Mouse (Mus musculus): Measurements from ENCODE around the gene Psmd14.

Gene Psmd14

DNA sequence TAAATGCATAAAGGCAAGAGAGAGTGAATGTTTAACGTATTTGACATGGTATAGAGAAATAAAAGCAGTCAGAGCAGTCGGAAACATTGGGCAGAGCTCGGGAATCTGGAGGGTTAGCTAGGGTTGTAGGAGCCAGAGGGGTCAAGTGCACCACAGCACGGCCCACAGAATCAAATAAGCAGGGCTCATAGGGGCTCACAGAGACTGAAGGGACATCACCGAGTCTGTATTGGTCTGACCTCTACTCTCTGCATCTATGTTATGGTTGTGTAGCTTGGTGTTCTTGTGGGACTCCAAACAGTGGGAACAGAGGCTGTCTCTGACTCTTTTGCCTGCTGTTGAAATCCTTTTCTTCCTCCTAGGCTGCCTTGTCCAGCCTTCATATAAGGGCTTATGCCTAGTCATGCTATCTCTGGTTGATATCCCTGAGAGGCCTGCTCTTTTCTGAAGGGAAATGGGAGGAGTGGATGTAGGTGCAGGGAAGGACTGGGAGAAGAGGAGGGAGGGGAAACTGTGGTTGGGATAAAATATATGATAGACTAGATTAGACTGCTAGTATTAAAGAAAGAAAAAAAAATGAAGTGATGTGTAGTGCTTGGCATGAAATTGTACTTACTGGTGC, 47.9 kb downstream of the Psmd14 start:
- no peak for DNase-seq (ENCODE audit: low spot score in 2 of 2)

GRCm38 (mm10) chr2:61760044-61760443, 48.5 kb downstream of the Psmd14 start:
- DNase-seq (ENCODE audit: low spot score in 2 of 2): no peak

- DNase-seq (ENCODE audit: low spot score in 2 of 2): no peak
Measured at GRCm38 (mm10) chr2:61764470-61765105, 53.1 kb downstream of the Psmd14 start.

DNA sequence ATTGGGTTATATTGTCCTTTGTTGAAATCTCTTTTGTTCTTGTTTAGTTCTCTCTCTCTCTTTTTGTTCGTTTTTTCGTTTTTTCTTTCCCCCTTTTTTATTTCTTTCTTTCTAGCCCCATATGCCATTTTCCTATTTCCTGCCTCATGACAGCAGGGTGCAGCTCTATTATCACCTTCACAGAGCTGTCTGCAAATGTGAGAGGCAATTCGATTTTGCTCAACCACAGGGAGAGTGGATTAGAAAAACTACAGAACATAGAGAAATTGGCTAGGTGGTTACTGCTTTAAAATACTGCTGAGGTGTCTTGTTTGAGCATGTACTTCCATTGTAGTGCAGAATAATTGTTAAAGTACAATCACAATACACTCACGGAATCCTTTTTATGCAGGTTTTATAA, 54.0 kb downstream of the Psmd14 start:
- DNase-seq (ENCODE audit: low spot score in 2 of 2): no peak

DNA sequence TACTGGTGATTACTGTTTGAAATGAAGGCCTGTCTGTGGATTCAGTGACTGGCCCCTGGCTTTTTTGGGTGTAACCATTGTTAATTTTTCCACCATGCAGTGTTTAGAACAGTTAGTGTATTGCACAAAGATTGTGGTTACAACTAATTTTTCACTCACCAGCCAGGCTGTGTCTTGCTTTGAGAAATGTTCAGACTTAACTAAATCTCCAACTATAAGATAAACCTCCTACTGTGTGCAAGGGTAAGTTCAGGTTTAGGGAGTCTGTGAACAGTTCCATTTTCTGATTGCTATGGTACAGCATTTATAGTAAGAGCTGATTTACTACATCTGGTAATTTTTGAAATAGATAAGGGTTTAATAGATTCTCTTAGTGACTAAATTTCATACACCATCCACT, 69.3 kb downstream of the Psmd14 start:
- no peak for DNase-seq (ENCODE audit: low spot score in 2 of 2)

DNA sequence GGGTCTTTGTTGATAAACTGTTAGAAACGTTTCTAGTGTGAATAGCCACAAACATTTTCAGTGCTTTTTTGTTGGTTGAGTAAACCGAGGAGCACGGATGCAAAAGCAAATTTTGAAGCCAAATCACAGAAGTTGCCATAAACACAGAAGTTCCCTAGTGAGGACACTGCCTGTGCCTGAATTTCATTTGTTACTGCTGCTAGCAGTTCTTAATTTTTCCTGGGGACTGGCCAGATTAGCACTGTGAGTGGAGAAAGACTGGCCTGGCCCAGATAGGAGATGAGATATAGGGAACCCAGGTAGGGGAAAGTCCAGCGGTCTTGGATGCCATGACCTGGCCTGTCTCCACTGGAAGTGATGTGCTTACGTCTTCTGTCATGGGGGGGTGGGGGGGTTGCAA, 83.5 kb downstream of the Psmd14 start:
- DNase-seq (ENCODE audit: low spot score in 2 of 2): no peak

GRCm38 (mm10) chr2:61798048-61798447, 86.6 kb downstream of the Psmd14 start:
- no peak for DNase-seq (ENCODE audit: low spot score in 2 of 2)

DNA sequence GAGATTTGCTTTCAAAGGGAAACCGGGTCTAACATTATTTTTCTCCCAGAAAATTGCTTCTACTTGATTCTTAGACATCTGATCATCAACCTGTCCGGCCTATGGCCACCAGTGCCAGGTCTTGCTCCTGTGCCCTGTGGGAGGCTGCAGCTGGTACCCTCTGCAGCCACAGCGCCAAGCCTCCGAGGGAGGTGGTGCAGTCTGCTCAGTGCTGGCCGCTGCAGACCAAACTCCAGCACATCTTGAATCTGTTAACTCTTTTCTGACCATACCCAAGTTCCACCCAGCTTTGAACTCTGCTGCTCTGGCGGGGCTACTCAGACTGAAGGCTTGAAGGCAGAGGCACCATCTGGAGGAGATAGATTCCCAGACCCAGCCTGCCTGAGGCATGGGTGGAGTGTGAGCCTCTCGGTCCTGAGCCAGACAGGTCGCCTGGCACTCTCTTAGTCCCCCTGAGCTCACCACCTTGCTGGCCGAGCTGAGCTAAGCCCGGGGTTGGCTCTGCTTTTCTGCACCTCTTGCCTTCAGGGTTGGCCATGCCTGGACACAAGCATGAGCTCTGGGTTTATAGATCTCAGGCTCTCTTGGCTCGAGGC, 91.3 kb downstream of the Psmd14 start, which contains the start of gene Tbr1:
TSS of gene Tbr1 (plus strand) at position 275 of the 596 bp plus-strand sequence.
- DNase-seq (ENCODE audit: low spot score in 2 of 2): no peak

DNA sequence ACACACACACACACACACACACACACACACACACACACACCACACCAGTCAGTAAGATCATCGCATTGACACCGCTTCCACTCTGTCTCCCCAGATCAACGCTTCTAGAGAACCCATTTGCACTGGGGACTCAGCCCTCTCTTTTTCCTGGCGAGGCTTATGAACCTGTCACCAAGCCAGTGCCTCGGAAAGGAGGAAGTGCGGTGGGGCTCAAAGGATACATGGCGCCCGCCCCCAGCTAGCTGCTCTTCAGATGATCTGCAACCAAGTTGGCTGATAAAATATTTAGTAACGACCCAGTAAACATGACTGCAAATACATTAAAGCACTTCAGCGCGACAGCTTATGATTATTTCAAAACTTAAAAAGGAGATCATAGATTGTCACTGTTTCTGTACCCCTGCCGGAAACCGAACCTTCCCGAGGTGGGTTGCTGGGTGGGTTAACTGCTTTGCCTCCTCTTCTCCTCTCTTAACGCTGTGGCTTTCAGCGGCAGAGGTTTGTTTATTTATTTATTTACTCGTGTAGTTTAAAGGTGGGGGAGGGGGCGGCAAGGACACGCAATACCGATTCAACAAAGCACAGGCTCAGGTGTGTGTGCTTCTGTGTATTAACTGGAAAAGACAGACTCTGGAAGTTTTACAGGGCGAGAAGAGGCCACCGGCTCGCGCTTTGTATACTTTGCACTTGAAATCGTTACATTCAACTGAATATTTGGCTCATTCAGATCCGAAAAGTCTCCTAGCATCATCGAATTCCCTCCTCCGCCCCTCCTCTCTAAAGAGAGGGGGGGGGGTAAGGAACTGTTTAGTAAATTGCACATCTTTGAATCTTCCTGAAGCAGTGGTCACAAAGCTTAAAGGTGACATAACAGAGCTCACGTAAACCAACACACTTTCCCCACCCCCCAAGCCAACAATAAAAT, 92.2 kb downstream of the Psmd14 start:
- no peak for DNase-seq (ENCODE audit: low spot score in 2 of 2)

DNA sequence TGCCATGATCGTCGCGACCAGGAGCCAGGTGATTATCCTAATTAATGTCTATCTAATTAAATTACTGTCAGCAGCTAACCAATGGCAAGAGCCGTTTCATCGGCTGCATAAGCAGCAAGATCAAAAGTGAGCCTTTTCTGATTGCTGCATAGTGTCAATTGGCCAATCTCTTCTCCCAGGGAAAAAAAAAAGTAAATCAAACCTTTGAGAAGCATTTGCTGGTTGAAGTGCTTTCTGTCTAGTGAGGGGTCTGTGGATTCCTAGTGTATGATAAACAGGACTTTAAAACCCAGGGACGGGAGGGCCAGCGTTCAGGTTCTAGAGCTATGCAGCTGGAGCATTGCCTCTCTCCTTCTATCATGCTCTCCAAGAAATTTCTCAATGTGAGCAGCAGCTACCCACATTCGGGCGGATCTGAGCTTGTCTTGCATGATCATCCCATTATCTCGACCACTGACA, 92.9 kb downstream of the Psmd14 start:
- DNase-seq (ENCODE audit: low spot score in 2 of 2): no peak

DNA sequence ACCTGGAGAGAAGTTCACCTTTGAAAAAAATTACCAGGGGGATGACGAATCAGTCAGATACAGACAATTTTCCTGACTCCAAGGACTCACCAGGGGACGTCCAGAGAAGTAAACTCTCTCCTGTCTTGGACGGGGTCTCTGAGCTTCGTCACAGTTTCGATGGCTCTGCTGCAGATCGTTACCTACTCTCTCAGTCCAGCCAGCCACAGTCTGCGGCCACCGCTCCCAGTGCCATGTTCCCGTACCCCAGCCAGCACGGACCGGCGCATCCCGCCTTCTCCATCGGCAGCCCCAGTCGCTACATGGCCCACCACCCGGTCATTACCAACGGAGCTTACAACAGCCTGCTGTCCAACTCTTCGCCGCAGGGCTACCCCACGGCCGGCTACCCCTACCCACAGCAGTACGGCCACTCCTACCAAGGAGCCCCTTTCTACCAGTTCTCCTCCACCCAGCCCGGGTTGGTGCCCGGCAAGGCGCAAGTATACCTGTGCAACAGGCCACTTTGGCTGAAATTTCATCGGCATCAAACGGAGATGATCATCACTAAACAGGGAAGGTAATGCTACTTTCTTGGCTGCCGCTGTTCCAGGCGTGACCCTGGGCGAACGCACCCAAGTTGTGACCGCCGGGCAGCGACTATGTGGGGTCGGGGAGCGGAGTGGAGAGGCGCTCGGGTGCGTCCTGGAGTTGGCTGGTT, 93.5 kb downstream of the Psmd14 start:
- DNase-seq (ENCODE audit: low spot score in 2 of 2): no peak

DNA sequence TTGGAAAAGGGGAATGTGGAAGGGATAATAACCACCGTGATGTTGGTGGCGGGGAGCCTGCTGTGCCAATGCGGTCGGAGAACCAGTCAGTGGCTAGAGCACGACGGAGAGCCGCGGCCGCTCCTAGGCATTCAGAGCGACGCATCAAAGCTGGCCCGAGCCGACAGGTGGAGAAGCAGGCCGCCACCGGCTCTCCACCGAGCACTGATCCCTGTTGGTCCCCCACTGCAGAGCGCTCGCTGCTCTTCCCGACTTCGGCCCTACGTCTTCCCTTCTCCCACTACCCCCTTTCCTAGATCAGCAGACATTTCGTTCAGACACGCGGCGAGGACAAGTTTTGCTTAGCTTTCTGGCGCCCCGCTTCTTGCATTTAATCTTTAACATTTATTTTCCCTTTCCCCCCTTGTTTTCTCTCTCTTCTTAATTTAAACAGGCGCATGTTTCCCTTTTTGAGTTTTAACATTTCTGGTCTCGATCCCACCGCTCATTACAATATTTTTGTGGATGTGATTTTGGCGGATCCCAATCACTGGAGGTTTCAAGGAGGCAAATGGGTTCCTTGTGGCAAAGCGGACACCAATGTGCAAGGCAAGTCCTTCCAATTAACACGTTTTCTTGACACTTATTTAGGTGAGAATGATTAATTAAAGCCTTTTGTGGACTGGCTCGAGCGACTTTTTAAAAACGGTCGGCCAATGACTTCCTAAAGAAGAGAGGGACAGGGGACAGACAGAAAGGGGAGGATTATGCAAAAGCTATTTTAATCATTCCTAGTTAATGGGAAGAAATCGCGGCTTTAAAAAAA, 94.2 kb downstream of the Psmd14 start:
- no peak for DNase-seq (ENCODE audit: low spot score in 2 of 2)

GRCm38 (mm10) chr2:61806346-61806825, 94.9 kb downstream of the Psmd14 start:
- no peak for DNase-seq (ENCODE audit: low spot score in 2 of 2)

GRCm38 (mm10) chr2:61807151-61807550, 95.7 kb downstream of the Psmd14 start:
- DNase-seq (ENCODE audit: low spot score in 2 of 2): peak in 1 of 2 experiments; percentile 53

GRCm38 (mm10) chr2:61807781-61808180, 96.3 kb downstream of the Psmd14 start:
- DNase-seq (ENCODE audit: low spot score in 2 of 2): no peak

DNA sequence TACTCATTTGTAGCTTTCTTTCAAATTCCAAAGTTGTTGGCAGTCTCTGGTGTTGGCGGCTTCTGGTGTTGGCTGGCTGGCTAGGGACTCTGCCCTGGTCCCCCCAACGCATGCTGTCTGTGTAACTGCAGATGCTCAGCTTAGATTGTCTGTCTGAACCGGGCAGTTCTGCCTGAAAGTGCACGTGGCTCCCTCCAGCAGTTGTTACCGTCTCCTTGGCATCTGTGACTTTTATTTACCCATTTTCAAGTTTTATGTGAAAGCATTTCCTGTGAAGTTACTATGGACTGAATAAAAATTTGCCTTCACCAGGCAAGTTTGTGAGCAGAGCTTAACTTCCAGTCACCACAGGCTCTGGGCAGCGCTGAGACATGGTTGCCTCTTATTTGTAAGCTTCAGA, 97.3 kb downstream of the Psmd14 start:
- no peak for DNase-seq (ENCODE audit: low spot score in 2 of 2)

GRCm38 (mm10) chr2:61809381-61809780, 97.9 kb downstream of the Psmd14 start:
- no peak for DNase-seq (ENCODE audit: low spot score in 2 of 2)

DNA sequence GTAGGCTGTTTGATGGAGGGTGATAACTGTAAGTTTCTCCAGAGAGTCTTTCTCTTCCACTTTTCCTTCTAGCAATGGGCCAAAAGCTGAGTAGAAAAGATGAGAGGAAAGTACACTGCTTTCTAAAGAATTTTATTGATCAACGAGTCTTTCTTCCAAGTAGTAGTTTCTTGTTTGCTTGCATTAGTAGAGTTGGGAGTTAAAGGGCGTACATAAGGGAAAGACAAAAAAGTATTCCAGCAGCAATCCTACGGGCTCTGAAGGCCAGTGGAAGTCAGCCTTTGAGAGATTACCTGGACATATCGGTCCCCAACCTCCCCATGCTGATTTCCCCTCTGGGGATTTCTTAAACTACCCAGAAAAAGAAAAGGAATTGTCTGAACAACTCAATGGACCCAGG, 99.3 kb downstream of the Psmd14 start:
- DNase-seq (ENCODE audit: low spot score in 2 of 2): no peak

DNA sequence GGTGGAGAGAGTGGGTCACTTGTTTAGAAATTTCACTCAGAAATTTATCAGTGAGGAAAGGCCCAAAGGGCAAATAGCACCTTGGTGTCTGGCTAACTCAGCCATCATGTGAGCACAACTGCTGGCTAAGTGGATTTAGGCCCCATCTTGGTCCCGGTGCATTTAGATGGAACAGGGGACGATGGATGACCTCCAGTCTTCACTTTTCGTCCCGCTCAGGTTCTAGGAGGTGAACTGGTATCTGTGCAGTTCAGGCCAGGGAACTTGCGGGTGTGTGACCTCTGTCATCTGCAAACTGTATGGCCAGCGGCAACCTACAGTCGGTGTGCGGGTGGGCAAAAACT, 99.6 kb downstream of the Psmd14 start:
- DNase-seq (ENCODE audit: low spot score in 2 of 2): no peak
